Mouse (Mus musculus): ENCODE measurements around the gene Atf3. TPM values are rescaled to one million over a fixed set of nuclear protein-coding genes. Genes with fewer than 3 reads are reported as not detected.

Gene Atf3
- total and polyA plus RNA-seq, 2 experiments: 0.55 to 0.81 TPM

GRCm38 (mm10) chr1:191253636-191254035 is 35.8 kb upstream of the Atf3 start:
- Histone ChIP-seq H3K9ac (ENCODE audit: low read depth, low read length) (no peak overlapping the region), H3K36me3 (ENCODE audit: control insufficient read depth, insufficient read depth, low read length) (no peaks in the 10 kb centered on the region), H3K27me3 (ENCODE audit: control insufficient read depth, insufficient read depth, low read length) (no peaks in the 10 kb centered on the region), H3K79me2 (ENCODE audit: control insufficient read depth, insufficient read depth, low read length) (no peaks in the 10 kb centered on the region), H3K4me1 (ENCODE audit: control insufficient read depth, insufficient read depth, low read length) (peaks cover 31% of the 10 kb centered on the region), H3K27ac (replicated peaks; ENCODE audit: insufficient read depth, low read depth, low read length) (no peak overlapping the region), H3K4me3 (ENCODE audit: insufficient read depth, low read depth, low read length) (no peak overlapping the region)
- 87% methylated on average over 1 of the region's 1 CpGs for WGBS
- no peak for DNase-seq (ENCODE audit: extremely low read depth, low read depth, low spot score)
- TF ChIP-seq CTCF (IDR thresholded peaks at IDR 0.05; ENCODE audit: low read depth, low read length): no peak
- TF ChIP-seq POLR2A (IDR thresholded peaks at IDR 0.05; ENCODE audit: extremely low read depth, insufficient read depth, low read length): no peak

GRCm38 (mm10) chr1:191249975-191250374 is 32.1 kb upstream of the Atf3 start:
- H3K79me2 ChIP-seq (ENCODE audit: control insufficient read depth, insufficient read depth, low read length): no peaks in the 10 kb centered on the region
- TF ChIP-seq POLR2A (IDR thresholded peaks at IDR 0.05; ENCODE audit: extremely low read depth, insufficient read depth, low read length): no peak
- TF ChIP-seq CTCF (IDR thresholded peaks at IDR 0.05; ENCODE audit: low read depth, low read length): no peak
- WGBS: 86% methylated on average over 3 of the region's 3 CpGs
- no peak overlapping the region for H3K9ac ChIP-seq (ENCODE audit: low read depth, low read length)
- no peaks in the 10 kb centered on the region for H3K36me3 ChIP-seq (ENCODE audit: control insufficient read depth, insufficient read depth, low read length)
- H3K4me3 ChIP-seq (ENCODE audit: insufficient read depth, low read depth, low read length): no peak overlapping the region
- H3K27ac ChIP-seq (replicated peaks; ENCODE audit: insufficient read depth, low read depth, low read length): no peak overlapping the region
- peaks cover 3% of the 10 kb centered on the region; the same call in 1 of the 2 replicates for H3K4me1 ChIP-seq (ENCODE audit: control insufficient read depth, insufficient read depth, low read length)
- H3K27me3 ChIP-seq (ENCODE audit: control insufficient read depth, insufficient read depth, low read length): no peaks in the 10 kb centered on the region
- no peak for DNase-seq (ENCODE audit: extremely low read depth, low read depth, low spot score)

DNA sequence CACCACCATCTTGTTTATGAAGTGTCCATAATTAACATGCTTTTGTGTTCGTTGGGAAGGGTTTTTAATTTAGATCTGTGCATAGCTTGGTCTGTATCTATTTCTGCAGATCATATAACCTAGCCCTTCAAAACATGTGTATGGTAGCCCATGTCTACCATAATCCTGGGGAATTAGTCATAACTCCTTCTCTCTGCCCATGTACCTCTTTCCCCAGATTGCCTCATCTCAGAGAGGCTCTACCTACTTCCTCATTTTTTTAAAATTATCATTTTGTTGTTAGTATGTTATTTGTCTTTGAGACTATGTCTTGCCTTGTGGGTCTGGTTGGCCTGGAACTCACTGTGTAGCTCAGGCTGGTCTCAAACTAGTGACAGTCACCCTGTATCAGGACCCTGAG is 30.6 kb upstream of the Atf3 start:
- 71% methylated on average over 1 of the region's 1 CpGs for WGBS
- no peak overlapping the region for H3K27ac ChIP-seq (replicated peaks; ENCODE audit: insufficient read depth, low read depth, low read length)
- no peaks in the 10 kb centered on the region for H3K79me2 ChIP-seq (ENCODE audit: control insufficient read depth, insufficient read depth, low read length)
- TF ChIP-seq CTCF (IDR thresholded peaks at IDR 0.05; ENCODE audit: low read depth, low read length) (no peak), POLR2A (IDR thresholded peaks at IDR 0.05; ENCODE audit: extremely low read depth, insufficient read depth, low read length) (no peak)
- H3K9ac ChIP-seq (ENCODE audit: low read depth, low read length): no peak overlapping the region
- no peak overlapping the region for H3K4me3 ChIP-seq (ENCODE audit: insufficient read depth, low read depth, low read length)
- H3K36me3 ChIP-seq (ENCODE audit: control insufficient read depth, insufficient read depth, low read length): no peaks in the 10 kb centered on the region
- no peak for DNase-seq (ENCODE audit: extremely low read depth, low read depth, low spot score)
- no peaks in the 10 kb centered on the region for H3K4me1 ChIP-seq (ENCODE audit: control insufficient read depth, insufficient read depth, low read length)
- no peaks in the 10 kb centered on the region for H3K27me3 ChIP-seq (ENCODE audit: control insufficient read depth, insufficient read depth, low read length)

GRCm38 (mm10) chr1:191247561-191247960 is 29.7 kb upstream of the Atf3 start:
- TF ChIP-seq CTCF (IDR thresholded peaks at IDR 0.05; ENCODE audit: low read depth, low read length) (no peak), POLR2A (IDR thresholded peaks at IDR 0.05; ENCODE audit: extremely low read depth, insufficient read depth, low read length) (no peak)
- 98% methylated on average over 1 of the region's 1 CpGs for WGBS
- Histone ChIP-seq H3K27me3 (ENCODE audit: control insufficient read depth, insufficient read depth, low read length) (no peaks in the 10 kb centered on the region), H3K79me2 (ENCODE audit: control insufficient read depth, insufficient read depth, low read length) (no peaks in the 10 kb centered on the region), H3K4me3 (ENCODE audit: insufficient read depth, low read depth, low read length) (no peak overlapping the region), H3K27ac (replicated peaks; ENCODE audit: insufficient read depth, low read depth, low read length) (no peak overlapping the region), H3K4me1 (ENCODE audit: control insufficient read depth, insufficient read depth, low read length) (no peaks in the 10 kb centered on the region), H3K36me3 (ENCODE audit: control insufficient read depth, insufficient read depth, low read length) (no peaks in the 10 kb centered on the region), H3K9ac (ENCODE audit: low read depth, low read length) (no peak overlapping the region)
- no peak for DNase-seq (ENCODE audit: extremely low read depth, low read depth, low spot score)

- Histone ChIP-seq H3K4me1 (ENCODE audit: control insufficient read depth, insufficient read depth, low read length) (peaks cover 6% of the 10 kb centered on the region), H3K27ac (replicated peaks; ENCODE audit: insufficient read depth, low read depth, low read length) (no peak overlapping the region), H3K79me2 (ENCODE audit: control insufficient read depth, insufficient read depth, low read length) (no peaks in the 10 kb centered on the region), H3K36me3 (ENCODE audit: control insufficient read depth, insufficient read depth, low read length) (no peaks in the 10 kb centered on the region), H3K27me3 (ENCODE audit: control insufficient read depth, insufficient read depth, low read length) (no peaks in the 10 kb centered on the region), H3K4me3 (ENCODE audit: insufficient read depth, low read depth, low read length) (no peak overlapping the region), H3K9ac (ENCODE audit: low read depth, low read length) (no peak overlapping the region)
- DNase-seq (ENCODE audit: extremely low read depth, low read depth, low spot score): no peak
- WGBS: 96% methylated on average over 4 of the region's 4 CpGs
- TF ChIP-seq CTCF (IDR thresholded peaks at IDR 0.05; ENCODE audit: low read depth, low read length): no peak
- TF ChIP-seq POLR2A (IDR thresholded peaks at IDR 0.05; ENCODE audit: extremely low read depth, insufficient read depth, low read length): no peak
These were observed 26.0 kb upstream of the Atf3 start for GRCm38 (mm10) chr1:191243855-191244254.

DNA sequence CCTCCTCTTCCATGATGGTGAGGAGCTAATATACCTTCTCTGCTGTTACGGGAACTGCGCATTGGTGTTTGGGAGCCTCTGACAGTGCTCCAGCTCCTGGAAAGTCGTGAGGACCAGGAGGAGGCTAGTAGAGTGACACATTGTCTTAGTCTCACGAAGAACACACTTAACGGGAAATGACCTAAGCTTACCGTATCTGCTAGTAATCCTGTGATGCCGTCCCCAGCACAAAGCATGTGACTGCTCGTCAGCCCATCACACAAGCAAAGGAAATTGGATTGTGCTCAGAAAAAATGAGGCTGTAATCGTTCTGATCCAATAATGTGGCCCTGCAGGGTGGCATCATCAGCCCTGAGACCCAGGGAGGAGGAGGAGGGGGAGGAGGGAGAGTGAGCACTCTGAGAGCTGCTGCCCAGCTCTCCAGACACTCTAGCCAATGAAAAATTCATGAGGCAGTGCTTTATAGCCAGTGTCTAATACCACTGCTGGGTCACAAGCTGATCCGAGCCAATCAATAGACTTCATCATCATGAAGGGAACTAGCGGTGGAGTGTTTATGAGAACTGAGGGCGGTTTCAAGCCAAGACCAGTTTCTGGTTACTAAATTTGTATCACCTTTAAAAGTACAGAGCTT is 24.3 kb upstream of the Atf3 start:
- Histone ChIP-seq H3K36me3 (ENCODE audit: control insufficient read depth, insufficient read depth, low read length) (no peaks in the 10 kb centered on the region), H3K27ac (replicated peaks; ENCODE audit: insufficient read depth, low read depth, low read length) (no peak overlapping the region), H3K9ac (ENCODE audit: low read depth, low read length) (no peak overlapping the region), H3K27me3 (ENCODE audit: control insufficient read depth, insufficient read depth, low read length) (no peaks in the 10 kb centered on the region), H3K4me1 (ENCODE audit: control insufficient read depth, insufficient read depth, low read length) (peaks cover 6% of the 10 kb centered on the region), H3K4me3 (ENCODE audit: insufficient read depth, low read depth, low read length) (no peak overlapping the region), H3K79me2 (ENCODE audit: control insufficient read depth, insufficient read depth, low read length) (no peaks in the 10 kb centered on the region)
- TF ChIP-seq POLR2A (IDR thresholded peaks at IDR 0.05; ENCODE audit: extremely low read depth, insufficient read depth, low read length): no peak
- TF ChIP-seq CTCF (IDR thresholded peaks at IDR 0.05; ENCODE audit: low read depth, low read length): no peak
- 79% methylated on average over 12 of the region's 12 CpGs for WGBS
- no peak for DNase-seq (ENCODE audit: extremely low read depth, low read depth, low spot score)
